Mouse (Mus musculus) neural tube, embryonic 10.5 days (tissue): Measurements from ENCODE around the gene Dusp3.
A peak's percentile ranks its signal among the peaks of the same experiment; 100 is the strongest.

Source experiments
- DNase-seq: peaks from one replicate; pipeline ENCODE4 v3.0.0-alpha.2; 2017; ENCODE audit warnings: low spot score; ENCODE audit errors: extremely low spot score

Gene Dusp3

DNA sequence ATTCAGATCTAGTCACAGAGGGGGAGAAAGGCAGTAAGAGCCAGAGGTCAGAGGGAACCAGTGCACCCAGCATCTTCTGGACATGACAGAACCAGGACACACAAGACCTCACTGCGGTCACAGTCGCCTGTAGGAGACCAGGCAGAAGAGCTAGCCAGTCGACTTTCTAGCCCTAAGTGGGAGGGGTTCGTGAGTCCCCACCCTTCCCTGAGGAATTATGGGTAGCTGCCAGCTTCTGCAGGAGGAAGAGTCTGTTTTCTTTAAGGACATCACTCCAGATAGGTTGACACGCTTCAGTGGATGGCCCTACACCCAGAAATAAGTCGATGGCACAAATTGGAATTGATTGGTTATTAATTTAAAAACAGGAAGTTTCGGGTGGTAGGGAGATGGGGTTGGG lies 50.4 kb downstream of the Dusp3 start:
- DNase-seq = no peak

- DNase-seq = no peak
These were observed 51.1 kb downstream of the Dusp3 start for GRCm38 (mm10) chr11:101935743-101936142.

DNA sequence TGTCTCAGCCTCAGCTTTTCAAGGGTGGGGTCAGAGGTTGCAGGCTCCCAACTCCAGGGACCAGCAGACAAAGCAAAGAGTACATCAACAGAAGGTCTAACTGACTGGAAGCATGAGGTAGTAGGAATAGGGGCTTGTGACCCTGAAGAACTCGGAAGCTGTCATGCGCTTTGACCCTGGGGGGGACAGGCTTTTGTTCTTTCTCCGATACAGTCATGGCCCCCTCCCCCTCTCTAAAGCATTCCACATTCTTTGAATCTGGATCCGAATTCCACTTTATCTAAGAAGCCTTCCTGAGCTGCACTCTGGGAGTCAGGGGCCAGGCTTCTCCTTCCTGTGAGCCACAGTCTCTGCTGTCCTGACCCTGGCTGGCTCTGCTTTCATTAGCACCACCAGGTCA lies 54.8 kb downstream of the Dusp3 start:
- no peak for DNase-seq

GRCm38 (mm10) chr11:101928030-101928762 lies 58.6 kb downstream of the Dusp3 start:
- DNase-seq = peak; percentile 56

DNA sequence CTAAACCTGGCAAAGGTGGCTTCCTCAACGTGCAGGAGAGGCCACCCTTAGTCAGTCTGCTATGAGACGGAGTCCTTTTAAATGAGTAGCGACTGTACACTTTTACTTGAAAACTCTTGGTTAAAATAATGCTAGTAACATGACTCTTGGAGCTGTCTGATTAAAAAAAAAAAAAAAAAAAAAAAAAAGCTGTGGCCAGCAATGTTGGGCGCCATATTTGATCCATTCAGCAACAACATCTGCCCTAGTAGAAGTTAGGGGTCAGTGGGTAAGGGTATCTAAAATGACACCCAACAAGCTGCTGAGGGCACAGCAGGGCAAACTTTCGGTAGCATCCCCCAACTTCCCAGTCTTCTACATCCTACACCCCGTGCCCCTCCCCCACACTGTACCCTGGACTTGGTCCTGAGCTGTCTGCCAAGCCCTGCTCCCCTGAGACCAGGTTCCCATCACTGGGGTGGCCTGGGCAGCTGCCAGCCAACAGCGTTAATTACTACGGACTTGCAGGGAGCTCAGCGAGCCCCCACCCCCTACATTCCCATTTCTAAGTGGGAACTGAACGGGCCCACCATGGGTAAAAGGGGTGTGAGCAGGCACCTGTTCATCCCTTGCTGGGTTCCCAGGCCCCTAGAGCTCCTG lies 59.7 kb downstream of the Dusp3 start:
- DNase-seq = no peak

GRCm38 (mm10) chr11:101925636-101926035 lies 61.2 kb downstream of the Dusp3 start:
- no peak for DNase-seq

- no peak for DNase-seq
These were observed 62.3 kb downstream of the Dusp3 start for GRCm38 (mm10) chr11:101924441-101924976.

- DNase-seq = no peak
These were observed 62.8 kb downstream of the Dusp3 start for GRCm38 (mm10) chr11:101923988-101924387.

DNA sequence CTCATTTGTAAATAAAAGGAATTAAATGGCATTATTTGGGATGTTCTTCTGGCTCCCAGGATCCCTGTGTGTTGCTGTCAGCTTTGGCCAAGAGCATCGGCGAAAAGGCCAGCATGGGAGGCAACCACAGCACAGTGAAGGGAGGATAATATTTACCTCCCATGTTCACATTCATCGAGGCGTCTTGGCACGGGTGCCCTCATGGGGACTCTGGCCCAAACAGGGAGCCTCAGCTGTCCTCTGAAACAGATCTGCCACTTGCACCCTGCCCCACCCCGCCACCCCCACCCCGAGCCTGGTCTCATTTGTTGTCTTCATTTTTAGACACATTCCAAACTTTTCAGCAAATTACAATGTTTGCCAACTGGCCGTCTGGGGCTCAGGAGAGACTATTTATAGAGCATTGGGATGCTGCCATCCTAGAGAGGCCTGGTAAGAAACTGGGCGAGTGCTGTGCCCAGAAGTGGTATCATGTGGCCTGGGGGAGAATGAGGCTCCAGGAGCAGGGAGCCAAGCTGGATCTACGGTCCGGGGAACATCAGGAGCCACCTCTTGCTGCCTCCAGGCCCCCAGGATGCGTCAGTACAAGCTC lies 65.4 kb downstream of the Dusp3 start:
- no peak for DNase-seq
